Mouse (Mus musculus): Measurements from ENCODE around the gene Chrm4. TPM values are rescaled to one million over a fixed set of nuclear protein-coding genes. Genes with fewer than 3 reads are reported as not detected.

Gene Chrm4
- polyA plus RNA-seq, 1 experiment from 2014 or later: 0.74 TPM

DNA sequence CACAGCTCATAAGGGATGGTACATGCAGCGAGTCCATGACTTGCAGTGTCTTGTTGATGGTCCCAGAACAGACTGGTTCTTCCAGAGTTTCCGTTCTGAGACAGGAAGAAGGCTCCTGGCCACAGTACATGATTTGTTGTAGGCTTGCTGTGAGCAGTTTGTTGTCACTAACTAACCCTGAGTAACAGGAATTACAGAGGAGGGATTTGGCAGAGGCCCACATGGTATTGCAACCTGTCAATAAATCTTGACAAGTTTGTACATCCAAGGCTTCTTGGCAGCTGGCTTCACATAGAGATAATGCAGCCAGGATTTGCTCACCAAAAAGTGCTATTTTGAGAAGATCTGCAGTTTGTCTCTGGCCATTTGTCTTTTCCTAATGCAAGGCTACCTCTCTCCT is 20.9 kb upstream of the Chrm4 start:
- Histone ChIP-seq H3K27ac (replicated peaks) (no peak overlapping the region), H3K27me3 (replicated peaks; ENCODE audit: low read depth, poor library complexity, severe bottlenecking) (no peaks in the 10 kb centered on the region), H3K9me3 (no peaks in the 10 kb centered on the region), H3K4me1 (no peaks in the 10 kb centered on the region), H3K4me3 (no peak overlapping the region), H3K36me3 (replicated peaks) (peaks cover 73% of the 10 kb centered on the region)
- 90% methylated on average over 2 of the region's 2 CpGs for WGBS
- DNase-seq (ENCODE audit: low spot score): no peak

- no peak overlapping the region for H3K4me3 ChIP-seq
- no peaks in the 10 kb centered on the region for H3K27me3 ChIP-seq (replicated peaks; ENCODE audit: low read depth, poor library complexity, severe bottlenecking)
- H3K4me1 ChIP-seq: no peaks in the 10 kb centered on the region
- H3K27ac ChIP-seq (replicated peaks): no peak overlapping the region
- 87% methylated on average over 3 of the region's 3 CpGs for WGBS
- H3K36me3 ChIP-seq (replicated peaks): peaks cover 95% of the 10 kb centered on the region
- DNase-seq (ENCODE audit: low spot score): no peak
- H3K9me3 ChIP-seq: no peaks in the 10 kb centered on the region
Observed at GRCm38 (mm10) chr2:91912616-91913015, 14.4 kb upstream of the Chrm4 start.

DNA sequence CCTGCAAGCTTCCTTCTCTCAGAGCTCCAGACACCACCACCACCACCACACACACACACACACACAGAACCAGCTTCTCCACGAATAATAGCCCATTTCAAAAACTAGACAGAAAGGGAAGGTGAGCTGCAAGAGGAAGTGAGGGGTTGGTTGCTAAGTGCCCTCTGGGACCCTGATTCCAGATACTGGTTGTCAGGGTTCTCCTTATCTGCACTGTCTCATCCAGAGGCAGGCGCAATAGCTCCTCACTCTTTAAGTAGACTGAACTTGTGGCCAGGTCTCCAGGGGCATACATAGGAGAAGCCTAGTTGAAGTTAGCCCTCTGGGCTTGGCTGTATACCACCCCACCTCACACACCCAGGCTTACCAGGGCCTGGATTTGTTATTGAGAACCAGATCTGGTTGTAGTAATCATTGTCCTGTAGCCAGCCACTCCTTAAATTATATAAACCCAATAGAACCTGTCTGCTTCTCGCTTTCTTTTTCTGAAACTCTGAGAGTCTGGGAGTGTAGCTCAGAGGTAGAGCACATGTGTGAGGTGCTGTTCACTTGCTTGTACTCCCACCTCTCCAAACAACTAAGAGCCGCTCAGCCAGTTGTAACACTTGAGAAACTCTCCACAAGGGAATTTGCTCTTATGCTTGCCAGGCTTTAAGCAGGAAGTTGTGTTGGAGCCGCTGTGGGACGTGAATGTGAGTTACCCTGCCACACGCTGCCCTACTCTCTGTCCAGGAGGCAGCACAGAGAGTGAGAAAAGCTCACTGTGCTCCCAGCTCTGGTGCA is 13.5 kb upstream of the Chrm4 start:
- no peak overlapping the region for H3K27ac ChIP-seq (replicated peaks)
- no peaks in the 10 kb centered on the region for H3K27me3 ChIP-seq (replicated peaks; ENCODE audit: low read depth, poor library complexity, severe bottlenecking)
- 84% methylated on average over 7 of the region's 7 CpGs for WGBS
- no peak for DNase-seq (ENCODE audit: low spot score)
- H3K4me3 ChIP-seq: no peak overlapping the region
- no peaks in the 10 kb centered on the region for H3K4me1 ChIP-seq
- H3K9me3 ChIP-seq: no peaks in the 10 kb centered on the region
- peaks cover 99% of the 10 kb centered on the region for H3K36me3 ChIP-seq (replicated peaks)

GRCm38 (mm10) chr2:91916346-91916977 is 10.6 kb upstream of the Chrm4 start:
- DNase-seq (ENCODE audit: low spot score): no peak
- Histone ChIP-seq H3K27ac (replicated peaks) (no peak overlapping the region), H3K27me3 (replicated peaks; ENCODE audit: low read depth, poor library complexity, severe bottlenecking) (peaks cover 20% of the 10 kb centered on the region), H3K36me3 (replicated peaks) (peaks cover 82% of the 10 kb centered on the region), H3K4me3 (no peak overlapping the region), H3K4me1 (peaks cover 5% of the 10 kb centered on the region), H3K9me3 (no peaks in the 10 kb centered on the region)
- 91% methylated on average over 7 of the region's 7 CpGs for WGBS

GRCm38 (mm10) chr2:91917096-91917495 is 10.0 kb upstream of the Chrm4 start:
- no peak overlapping the region for H3K27ac ChIP-seq (replicated peaks)
- DNase-seq (ENCODE audit: low spot score): no peak
- H3K9me3 ChIP-seq: no peaks in the 10 kb centered on the region
- no peak overlapping the region for H3K4me3 ChIP-seq
- WGBS: 88% methylated on average over 7 of the region's 7 CpGs
- peaks cover 75% of the 10 kb centered on the region for H3K36me3 ChIP-seq (replicated peaks)
- peaks cover 27% of the 10 kb centered on the region for H3K27me3 ChIP-seq (replicated peaks; ENCODE audit: low read depth, poor library complexity, severe bottlenecking)
- H3K4me1 ChIP-seq: peaks cover 11% of the 10 kb centered on the region

GRCm38 (mm10) chr2:91920130-91920529 is 6.9 kb upstream of the Chrm4 start:
- Histone ChIP-seq H3K4me3 (no peak overlapping the region), H3K27me3 (replicated peaks; ENCODE audit: low read depth, poor library complexity, severe bottlenecking) (peaks cover 57% of the 10 kb centered on the region), H3K36me3 (replicated peaks) (peaks cover 45% of the 10 kb centered on the region), H3K4me1 (peaks cover 34% of the 10 kb centered on the region), H3K9me3 (no peaks in the 10 kb centered on the region), H3K27ac (replicated peaks) (no peak overlapping the region)
- WGBS: 76% methylated on average over 4 of the region's 4 CpGs
- DNase-seq (ENCODE audit: low spot score): no peak

DNA sequence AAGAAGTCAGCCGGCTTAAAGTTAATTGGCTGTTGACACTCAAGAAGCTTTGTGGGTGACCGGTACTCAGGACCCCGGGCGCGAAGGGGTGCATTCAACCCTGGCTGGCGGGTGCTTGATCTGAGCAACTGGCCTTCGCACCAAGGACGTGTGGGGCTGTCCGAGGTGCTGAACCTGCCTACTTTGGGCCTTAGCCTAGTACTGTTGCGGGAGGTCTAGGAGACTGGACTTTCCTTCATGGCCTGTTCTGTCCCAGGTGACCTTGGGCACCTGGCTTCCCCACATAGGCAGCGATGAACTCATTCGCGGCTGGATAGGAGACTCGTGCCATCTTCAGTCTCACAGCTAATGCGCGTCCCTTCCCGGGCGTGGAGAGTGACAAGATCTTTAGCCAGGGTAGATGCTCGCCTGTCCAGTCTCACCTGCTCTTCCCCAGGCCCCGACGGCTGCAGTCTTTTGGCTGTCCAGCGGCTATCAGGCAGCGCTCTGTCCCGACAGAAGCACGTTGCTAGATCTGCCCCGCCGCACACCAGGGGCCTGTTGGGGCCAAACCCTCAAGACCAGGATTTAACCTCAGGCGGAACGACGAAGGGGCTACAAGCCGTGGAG is 5.8 kb upstream of the Chrm4 start:
- H3K4me1 ChIP-seq: peaks cover 34% of the 10 kb centered on the region
- DNase-seq (ENCODE audit: low spot score): peak; percentile 76
- no peaks in the 10 kb centered on the region for H3K9me3 ChIP-seq
- H3K4me3 ChIP-seq: peak overlapping the region; percentile 72
- peaks cover 34% of the 10 kb centered on the region for H3K36me3 ChIP-seq (replicated peaks)
- 3% methylated on average over 31 of the region's 31 CpGs for WGBS
- H3K27ac ChIP-seq (replicated peaks): no peak overlapping the region; the same call in 1 of the 2 replicates
- H3K27me3 ChIP-seq (replicated peaks; ENCODE audit: low read depth, poor library complexity, severe bottlenecking): peaks cover 66% of the 10 kb centered on the region

DNA sequence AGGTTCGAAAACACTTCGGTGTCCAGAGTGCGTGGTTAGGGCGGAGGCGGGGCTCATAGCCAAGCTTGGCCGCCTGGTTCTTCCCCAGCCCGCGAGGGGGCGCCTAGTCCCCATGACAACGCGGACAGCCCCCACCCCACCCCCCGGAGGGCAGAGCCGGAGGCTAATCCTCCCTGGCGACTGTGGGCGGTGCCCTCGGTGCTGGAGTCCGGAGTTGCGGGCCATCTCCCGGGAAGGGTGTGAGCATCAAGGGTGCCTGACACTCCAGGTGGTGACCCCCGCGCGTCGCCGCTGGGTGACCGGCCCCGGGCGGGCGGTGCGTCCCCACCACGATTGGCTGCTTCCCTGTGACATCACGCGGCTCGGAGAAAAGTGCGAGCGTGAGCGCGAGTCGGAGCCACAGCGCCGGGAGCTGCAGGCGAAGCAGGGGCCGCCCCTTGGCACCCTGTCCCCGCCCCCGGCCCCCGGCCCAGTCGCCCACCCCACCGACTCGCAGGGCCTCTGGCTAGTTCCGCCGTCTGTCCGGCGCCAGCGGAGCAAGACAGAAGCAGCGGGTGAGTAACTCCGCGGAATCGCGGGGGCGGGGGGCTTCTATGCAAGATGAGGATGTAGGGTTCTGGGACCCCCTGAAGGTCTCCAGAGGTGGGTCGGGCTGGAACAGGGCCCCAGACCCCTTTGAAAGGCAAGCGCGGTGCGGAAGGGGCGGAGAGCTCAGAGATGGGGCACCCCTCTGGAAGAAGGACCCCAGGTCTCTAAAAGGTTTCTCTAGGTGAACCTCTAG is 5.1 kb upstream of the Chrm4 start:
- Histone ChIP-seq H3K9me3 (no peaks in the 10 kb centered on the region), H3K27me3 (replicated peaks; ENCODE audit: low read depth, poor library complexity, severe bottlenecking) (peaks cover 66% of the 10 kb centered on the region), H3K36me3 (replicated peaks) (peaks cover 27% of the 10 kb centered on the region), H3K4me1 (peaks cover 36% of the 10 kb centered on the region), H3K27ac (replicated peaks) (peak overlapping the region; percentile 63), H3K4me3 (peak overlapping the region; percentile 72)
- WGBS: under 1% methylated on average over 64 of the region's 64 CpGs
- DNase-seq (ENCODE audit: low spot score): peak; percentile 88

DNA sequence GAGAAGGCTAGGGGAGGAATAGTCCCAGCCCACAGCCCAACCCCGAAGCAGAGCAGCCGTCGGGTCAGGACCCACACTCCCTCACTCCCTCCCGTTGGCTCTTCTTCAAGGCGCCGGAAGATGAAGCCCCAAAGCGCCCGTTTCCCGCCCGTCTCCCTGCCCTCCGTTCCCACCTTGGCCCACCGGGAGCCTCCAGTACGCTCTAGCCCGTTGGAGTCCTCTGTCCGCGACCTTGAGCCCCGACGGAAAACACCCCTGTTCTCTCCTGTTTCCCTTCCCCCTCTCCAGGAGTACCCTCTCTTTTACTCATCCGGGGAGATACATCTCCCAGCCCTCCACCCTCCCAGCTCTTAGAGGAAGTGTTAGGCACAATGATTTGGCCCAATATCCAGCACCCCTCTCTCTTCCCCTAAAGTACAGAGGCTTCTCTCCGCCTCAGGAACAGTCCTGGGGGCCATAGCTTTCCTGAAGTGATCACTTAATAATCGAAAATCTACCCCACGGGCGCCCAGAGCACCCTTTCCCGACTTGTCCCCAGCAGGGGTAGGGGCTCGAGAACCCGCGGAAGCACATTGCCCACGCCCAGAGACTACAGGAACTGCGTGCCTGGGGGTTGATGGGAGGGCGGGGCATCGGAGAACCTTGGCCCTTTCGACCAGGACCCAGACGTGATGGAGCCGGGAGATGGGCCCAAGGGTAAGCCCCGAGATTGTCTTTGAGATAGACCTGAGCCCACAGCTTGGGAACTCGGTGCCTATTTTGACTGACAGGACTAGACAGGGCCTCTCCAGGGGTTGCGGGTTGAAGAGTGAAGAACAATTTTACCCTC is 4.2 kb upstream of the Chrm4 start:
- Histone ChIP-seq H3K36me3 (replicated peaks) (peaks cover 26% of the 10 kb centered on the region), H3K4me3 (peak overlapping the region; percentile 72), H3K27ac (replicated peaks) (peak overlapping the region; percentile 63; the same call in 1 of the 2 replicates), H3K4me1 (peaks cover 44% of the 10 kb centered on the region), H3K9me3 (no peaks in the 10 kb centered on the region), H3K27me3 (replicated peaks; ENCODE audit: low read depth, poor library complexity, severe bottlenecking) (peaks cover 66% of the 10 kb centered on the region)
- 3% methylated on average over 37 of the region's 37 CpGs for WGBS
- peak; percentile 37 for DNase-seq (ENCODE audit: low spot score)

GRCm38 (mm10) chr2:91923415-91924337 is 3.4 kb upstream of the Chrm4 start:
- Histone ChIP-seq H3K4me3 (peak overlapping the region; percentile 72), H3K4me1 (peaks cover 53% of the 10 kb centered on the region), H3K36me3 (replicated peaks) (peaks cover 26% of the 10 kb centered on the region), H3K27me3 (replicated peaks; ENCODE audit: low read depth, poor library complexity, severe bottlenecking) (peaks cover 66% of the 10 kb centered on the region), H3K9me3 (no peaks in the 10 kb centered on the region), H3K27ac (replicated peaks) (no peak overlapping the region; the same call in 1 of the 2 replicates)
- WGBS: 5% methylated on average over 54 of the region's 54 CpGs
- DNase-seq (ENCODE audit: low spot score): peak; percentile 86

GRCm38 (mm10) chr2:91924726-91925125 is 2.3 kb upstream of the Chrm4 start:
- 64% methylated on average over 1 of the region's 1 CpGs for WGBS
- H3K27ac ChIP-seq (replicated peaks): no peak overlapping the region
- DNase-seq (ENCODE audit: low spot score): no peak
- peaks cover 27% of the 10 kb centered on the region for H3K36me3 ChIP-seq (replicated peaks)
- no peaks in the 10 kb centered on the region for H3K9me3 ChIP-seq
- peaks cover 63% of the 10 kb centered on the region for H3K27me3 ChIP-seq (replicated peaks; ENCODE audit: low read depth, poor library complexity, severe bottlenecking)
- H3K4me3 ChIP-seq: no peak overlapping the region
- H3K4me1 ChIP-seq: peaks cover 63% of the 10 kb centered on the region

All from embryonic facial prominence, embryonic 10.5 days (tissue).